Mouse (Mus musculus): Measurements from ENCODE around the gene Vax1.

The Vax1 gene

DNA sequence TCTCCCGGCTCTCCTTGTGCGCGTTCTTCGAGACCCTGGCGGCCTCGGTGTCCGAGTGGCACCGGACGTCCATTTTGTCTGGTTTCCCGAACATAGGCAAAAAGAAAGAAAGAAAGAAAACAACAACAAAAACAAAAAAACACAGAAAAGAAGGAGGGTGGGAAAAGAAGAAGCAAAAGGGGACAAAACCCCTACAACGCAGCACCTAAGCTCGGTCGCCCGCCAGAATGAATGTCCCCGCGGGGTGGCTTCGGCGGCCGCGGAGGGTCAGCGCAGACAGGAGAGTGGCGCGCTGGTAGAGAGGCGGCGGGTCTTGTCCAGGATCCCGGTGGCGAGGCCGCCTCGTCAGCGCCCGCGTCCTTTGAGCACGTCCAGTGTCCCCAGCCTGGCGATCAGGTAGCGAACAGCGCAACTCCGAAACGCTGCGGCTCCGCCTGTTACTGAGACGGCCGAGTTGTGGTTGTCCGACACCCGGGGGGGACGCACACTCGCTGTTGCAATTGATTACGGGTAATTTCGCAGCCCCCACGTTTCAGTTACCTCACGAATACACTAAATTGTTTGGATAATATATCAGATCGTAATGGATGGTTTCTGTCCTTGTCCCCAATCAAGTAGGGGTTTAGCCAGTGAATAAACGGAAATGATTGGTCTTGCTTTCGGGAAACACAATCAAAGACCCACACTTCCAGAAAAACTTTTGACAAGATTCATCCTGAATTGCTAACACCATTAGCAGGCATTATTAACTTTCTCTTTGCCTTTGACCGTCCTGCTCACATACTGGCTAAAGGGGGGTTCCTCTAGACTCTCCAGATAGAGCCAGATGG is at the start of gene Vax1:
TSS of gene Vax1 (minus strand) at position 121 of the 830 bp plus-strand sequence.
- no peak for DNase-seq (ENCODE audit: low read depth, low spot score)

DNA sequence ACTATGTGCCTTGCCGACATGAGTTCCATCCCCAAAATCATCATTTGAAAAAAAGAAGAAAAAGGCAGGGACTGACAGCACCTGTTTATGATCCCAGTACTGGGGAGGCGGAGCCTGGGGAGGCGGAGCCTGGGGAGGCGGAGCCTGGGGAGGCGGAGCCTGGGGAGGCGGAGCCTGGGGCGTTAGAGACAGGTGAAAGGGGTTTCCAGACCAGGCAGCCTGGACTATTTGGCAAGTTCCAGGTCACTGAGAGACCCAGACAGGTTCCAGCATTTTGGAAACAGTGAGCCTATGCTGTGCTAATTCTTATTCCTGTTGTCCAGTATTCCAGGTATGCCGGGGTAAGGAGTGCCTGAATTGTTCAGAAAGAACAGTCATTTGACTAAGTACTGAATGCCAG is 49.1 kb upstream of the Vax1 start, which contains the start of gene Kcnk18:
TSS of gene Kcnk18 (plus strand) at position 224 of the 400 bp plus-strand sequence.
- DNase-seq (ENCODE audit: low read depth, low spot score), result no peak

DNA sequence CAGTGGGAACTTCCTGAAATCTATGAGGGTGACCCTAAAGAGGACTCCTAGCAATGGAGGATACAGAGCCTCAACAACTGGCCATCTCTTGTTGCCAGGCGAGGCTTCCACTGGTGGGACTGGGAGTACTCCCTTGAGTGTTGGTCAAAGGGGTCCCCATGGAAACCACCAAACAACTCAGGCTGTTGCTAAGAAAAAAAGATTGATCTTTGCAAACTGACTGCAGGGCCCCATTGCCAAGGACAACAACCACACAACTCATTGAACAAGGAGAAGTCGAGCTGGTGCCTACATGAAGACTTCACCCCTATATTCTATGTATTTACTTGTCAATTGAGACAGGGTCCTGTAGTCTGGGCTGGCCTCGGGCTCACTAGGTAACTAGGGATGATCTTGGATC is 47.0 kb upstream of the Vax1 start:
- DNase-seq (ENCODE audit: low read depth, low spot score), result no peak

DNA sequence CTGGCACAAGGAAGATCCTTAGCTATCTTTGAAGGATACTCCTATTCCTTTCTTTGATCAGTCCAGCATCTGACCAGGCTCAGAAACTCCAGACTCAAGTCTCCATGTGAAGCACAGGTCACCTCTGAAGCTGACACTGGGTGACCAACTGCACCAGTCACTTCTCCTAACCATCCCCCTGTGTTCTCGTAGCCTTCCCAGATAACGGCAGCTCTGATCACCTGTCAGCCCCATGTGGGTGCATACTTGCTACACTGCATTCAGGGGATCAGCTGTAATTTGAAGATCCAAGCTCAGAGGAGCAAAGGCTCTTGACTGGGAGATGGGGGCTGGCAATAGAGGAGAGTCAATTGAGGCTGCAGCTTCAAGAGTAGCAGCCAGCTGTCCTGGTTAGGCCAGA is 39.1 kb upstream of the Vax1 start:
- DNase-seq (ENCODE audit: low read depth, low spot score), result no peak

DNA sequence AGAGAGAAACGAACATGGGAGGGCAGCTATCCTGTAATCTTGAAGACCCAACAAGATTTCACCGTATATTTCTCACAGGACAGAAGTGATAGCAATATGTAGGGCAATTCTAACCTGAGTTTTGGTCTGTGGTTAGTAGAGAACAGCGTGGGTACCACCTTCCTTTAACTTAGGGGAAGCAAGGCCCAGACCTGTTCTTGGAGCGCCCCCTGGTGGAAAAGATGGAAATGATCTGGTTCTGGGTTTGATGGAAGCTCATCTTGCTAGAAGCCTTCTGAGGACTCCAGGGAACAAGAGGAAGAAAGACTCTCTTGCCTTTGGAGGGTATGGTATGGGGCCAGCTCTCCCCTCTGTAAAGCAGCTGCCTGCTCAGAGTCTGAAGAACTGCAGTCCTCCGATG is 38.6 kb upstream of the Vax1 start:
- DNase-seq (ENCODE audit: low read depth, low spot score), result peak; percentile 64

DNA sequence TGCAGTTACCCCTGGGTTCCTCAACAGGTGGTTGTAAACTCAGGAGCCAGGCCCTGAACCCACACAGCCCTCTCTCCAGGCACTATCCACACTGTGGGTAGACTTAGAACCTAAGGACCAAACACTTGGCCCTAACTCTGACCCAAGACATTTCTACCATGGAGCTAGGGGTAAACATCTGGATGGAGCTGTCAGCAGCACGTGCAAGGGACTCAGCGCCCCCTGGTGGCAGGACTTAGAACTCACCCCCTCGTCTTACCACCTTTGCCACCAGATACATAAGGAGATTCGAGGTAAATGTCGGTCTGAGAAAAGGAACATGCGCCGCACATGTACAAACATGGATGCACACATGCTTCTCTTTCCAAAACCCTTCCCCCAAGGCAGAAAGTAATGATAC is 28.3 kb upstream of the Vax1 start:
- peak; percentile 34 for DNase-seq (ENCODE audit: low read depth, low spot score)

DNA sequence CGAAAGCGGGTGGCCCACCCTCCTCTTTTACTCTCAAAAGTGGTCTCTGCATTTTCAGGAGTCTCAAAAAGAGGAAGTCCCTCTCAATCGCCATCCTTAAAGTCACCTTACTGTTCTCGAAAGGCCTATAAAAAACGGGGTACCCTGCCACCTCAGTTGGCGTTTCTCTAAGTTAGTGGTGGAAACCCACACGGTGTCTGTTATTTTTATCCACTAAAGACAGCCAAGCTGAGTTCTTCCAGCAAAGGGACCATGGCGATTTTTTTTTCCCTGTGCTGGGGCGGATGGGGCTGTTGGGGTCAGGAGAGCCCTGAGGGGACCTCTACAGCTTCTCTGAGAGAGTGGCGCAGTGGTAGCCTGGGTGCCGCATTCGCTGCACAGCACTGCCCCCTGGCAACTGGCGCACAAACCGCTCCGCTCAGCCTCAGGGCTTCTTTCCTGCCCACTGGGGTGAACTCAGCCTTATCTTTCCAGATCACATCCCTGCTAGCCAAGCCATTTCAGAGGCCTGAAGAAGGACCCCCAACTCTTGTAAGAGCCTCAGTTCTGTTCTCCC is 26.3 kb upstream of the Vax1 start:
- DNase-seq (ENCODE audit: low read depth, low spot score), result no peak

DNA sequence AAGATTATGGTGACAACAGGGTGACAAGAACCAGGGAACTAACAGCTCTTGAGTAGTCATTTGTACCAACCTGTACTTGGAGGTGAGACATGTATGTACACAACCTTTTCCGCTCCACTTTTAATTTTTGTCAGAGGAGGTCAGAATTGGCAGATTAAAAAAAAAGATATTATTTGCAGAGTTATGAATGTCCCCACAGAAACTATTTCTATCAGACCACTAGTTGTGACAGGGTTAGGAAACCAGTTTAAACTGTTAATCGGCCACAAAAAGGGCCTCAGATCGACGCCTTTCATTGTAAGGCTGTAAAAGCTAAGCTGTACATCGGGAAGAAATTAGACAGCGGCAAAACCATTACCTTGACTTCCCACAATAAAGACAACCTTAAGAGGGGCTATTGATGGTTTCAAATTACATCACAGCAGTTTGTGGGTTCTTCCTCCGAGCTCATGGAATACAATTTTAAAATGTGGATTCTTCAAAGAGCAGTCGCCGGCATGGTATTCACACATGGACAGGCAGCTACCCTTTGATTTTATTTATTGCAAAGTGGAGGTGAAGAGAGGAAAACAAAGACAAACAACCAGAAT is 25.4 kb upstream of the Vax1 start:
- no peak for DNase-seq (ENCODE audit: low read depth, low spot score)

DNA sequence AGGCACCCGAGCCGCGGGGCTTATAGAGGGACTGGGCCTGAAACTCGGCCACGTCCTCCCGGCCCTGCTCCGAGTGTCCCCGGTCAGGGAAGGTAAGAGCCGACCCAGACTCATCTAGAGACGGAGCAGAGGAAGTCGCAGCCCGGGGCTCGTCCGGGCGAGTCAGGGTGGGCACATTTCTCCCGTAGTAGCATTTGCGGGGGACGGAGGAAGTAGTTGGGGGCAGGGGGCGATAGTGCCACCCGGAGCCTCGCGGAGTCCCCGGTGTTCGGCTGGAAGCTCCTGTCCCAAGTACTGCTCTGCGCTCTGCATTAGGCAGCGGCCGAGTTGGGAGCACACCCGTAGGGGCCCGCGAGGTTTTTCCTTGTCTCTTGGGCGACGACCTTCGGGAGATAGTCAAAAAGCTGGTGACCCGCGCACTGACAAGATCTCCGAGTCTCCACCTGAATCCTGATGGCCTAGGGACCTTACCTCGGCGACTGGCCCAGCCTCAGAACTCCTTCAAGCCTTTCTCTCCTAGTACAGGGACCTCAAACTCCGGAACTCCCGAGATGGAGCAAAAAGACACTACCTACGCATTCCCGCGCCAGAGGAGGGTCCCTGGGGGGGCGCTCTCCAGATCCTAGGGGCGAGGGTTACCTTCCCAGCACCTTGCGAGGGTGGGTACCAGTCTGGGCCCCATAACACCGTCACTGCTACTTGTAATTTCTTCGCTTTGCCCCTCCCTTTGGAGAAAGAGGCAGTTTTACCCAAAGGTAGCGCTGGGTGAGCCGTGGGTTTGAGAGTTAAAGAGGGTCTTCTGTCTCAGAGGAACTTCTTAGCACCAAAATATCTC is 24.3 kb upstream of the Vax1 start:
- no peak for DNase-seq (ENCODE audit: low read depth, low spot score)

DNA sequence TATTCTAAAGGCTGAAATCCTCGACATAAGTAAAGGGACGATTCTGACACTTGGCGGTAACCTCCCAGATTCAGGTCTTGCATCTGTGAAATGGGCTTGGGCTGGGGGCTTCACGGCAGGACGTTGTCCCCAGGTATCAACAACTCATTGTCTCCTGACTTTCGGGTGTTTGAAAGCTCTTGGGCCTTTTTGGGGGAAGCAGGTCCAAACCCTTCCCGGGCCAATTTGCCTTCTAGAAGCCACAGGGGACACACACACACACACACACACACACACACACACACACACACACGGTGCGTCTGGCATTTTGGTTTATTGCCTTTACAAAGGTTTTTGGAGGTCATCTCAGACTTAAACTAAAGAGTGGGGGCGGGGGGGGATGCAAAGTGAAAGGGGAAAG is 23.6 kb upstream of the Vax1 start:
- no peak for DNase-seq (ENCODE audit: low read depth, low spot score)

DNA sequence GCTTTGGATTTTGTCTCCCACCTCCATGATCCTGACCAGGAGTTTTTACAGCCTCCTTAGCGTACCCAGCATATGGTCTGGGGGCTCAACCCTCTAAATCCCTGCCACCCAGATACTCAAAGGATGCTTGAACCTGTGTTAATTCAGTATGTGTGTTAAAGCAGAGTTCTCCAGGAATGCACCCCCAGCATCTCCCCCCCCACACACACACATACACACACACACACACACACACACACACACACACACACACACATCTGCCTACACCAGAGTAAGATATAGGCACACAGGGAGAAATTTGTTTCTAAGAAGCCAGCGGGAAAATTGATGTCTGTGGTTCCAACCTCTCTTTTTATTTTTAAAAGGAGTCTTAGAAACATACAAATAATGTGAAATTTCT is 22.6 kb upstream of the Vax1 start:
- no peak for DNase-seq (ENCODE audit: low read depth, low spot score)

DNA sequence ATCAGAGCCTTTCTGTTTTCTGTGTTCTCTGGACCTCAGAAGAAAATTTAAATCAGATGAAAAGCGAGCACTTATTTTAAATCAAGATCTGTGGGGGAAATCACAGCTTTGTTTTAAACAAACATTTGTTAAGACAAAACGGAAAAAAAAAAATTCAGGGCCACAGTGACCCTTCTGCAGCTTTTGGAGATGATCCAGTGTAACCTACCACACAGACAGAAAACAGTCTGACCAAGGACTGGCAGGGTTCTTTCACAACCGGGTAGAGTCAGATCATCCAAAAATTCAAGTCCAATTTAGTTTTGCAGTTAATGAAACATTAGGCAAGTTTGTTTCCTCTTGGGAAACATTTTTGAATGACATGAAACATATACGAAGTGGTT is 21.3 kb upstream of the Vax1 start:
- DNase-seq (ENCODE audit: low read depth, low spot score), result no peak

DNA sequence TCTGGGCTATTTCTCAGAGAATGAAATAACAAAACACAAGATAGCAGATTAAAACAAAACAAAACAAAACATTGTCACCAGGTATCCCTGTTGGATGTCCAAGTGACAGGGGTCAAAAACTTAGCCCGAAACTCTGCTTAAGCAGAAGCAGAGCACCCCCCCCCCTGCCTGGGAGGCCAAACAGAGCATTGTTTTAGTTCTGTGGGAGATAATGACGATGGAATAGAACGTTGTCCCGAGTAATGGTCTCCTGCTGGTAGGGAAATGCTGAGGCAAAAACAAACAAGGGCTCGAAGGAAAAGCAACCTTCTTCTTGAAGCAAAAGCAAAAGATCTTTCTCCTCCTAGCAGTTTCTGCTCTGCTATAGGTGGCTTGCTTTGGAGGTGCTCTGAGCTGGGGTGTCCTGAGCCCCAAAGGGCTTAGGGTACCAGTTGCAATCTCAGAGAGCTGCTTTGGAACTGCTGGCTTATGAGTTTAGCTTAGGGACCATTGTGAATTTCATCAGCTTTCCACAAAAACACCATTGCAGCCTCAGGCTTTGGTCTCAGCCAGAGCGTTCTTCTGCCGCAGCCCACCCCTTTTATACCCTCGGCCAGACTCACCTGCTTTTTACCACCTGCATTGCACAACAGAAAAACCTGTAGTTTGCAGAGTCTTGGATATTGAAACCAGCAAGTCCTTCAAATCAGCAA is 20.7 kb upstream of the Vax1 start:
- no peak for DNase-seq (ENCODE audit: low read depth, low spot score)

DNA sequence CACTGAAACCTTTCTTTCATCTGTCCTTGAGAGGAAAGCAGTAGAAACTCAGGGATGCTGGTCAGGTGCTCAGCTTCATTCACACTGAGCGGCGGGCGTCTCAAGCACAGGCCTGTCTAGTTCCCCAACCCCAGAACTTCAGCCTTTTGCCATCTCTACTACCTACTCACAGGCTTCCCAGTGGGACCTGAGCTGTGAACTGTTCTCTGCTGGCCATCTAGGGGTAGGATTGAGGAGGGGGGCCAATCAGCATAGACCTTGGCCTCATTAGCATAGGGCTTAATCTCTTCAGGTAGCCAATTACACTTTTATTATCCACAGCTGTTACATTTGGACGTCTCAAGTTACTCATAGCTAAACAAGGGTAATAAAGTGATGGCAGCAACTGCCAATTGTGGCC is 19.1 kb upstream of the Vax1 start:
- no peak for DNase-seq (ENCODE audit: low read depth, low spot score)

DNA sequence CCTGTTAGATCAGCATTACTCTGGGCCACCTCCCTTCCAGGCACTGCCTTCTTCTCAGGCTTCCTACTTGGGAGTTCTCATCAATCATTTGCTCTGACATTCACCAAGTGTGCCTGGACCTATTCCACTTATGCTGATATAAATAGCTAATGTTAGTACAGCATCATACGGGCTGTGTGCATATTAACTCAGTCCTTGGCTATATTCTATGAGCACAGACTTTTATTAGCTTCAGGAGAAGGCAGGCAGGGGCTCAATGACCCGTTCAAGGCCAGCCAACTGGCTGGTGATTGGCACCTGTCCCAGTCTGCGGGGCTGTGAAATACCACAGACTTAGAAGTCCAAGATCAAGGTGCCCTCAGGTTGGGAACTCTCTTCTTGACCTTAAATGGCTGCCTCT is 14.1 kb upstream of the Vax1 start:
- DNase-seq (ENCODE audit: low read depth, low spot score), result no peak

DNA sequence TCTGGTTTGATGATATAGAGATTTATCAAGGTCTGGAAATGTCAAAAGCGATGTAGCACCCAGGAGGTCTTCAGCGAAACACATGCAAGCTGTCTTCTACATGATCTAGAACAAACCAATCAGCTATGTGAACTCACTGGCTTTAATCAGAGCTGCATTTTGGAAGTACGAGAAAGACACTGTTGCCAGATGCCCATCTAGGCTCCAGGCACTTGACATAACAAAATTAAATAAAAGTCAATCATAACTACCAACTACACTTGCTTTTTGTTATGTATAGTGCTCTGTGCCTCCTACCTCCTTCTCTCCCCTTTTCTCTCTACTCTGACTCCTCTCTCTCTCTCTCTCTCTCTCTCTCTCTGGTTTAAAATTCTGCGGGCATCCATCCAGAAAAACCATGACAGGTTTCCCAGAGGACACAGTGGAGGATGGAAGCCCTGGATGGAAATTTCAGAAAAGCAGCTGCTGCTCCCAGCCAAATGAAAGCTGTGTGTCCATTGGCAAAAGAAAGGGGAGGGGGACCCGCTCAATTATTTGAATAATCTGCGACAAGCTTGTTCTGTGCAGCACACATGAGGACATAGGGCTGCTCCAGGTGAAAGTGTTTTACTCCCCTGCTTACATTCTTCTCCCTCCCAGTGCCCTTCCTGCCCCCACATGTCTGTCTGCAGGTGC is 3.6 kb upstream of the Vax1 start:
- DNase-seq (ENCODE audit: low read depth, low spot score), result no peak

DNA sequence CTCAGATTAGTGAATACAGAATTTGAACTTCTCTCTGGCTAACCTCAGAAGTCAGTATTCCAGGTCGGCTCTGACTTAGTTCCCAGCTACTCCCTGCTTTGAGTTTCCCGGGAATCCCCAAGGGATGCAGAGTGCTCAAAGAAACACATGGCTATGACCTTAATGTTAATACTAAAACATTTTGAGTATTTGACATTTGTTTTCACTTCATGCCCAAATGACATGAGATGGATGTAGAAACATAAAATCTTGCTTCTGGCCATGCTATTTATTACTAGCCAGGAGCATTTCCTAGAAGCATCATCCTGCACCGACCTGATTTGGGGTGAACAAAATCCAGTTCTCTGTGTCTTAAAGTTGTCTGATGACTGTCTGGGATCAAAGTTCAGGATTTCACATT is 2.9 kb upstream of the Vax1 start:
- DNase-seq (ENCODE audit: low read depth, low spot score), result no peak

DNA sequence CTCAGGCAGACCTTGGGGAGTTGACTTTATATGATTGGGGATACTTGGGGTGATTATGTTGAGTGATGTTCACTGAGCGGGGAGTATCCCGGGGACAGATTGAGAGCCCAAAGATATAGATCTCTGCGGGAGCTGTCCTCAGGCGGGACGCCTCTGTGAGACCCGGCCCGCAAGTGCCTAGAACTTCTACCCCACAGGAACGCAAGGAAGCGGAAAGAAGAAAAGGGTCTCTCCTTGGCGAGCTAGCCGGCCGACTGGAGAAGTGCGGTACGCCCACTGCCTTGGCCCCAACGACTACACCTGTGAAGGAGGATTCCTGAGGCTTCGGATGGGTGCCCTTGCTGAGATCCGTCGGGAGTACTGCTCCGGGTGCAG is 2.0 kb upstream of the Vax1 start:
- DNase-seq (ENCODE audit: low read depth, low spot score), result no peak

DNA sequence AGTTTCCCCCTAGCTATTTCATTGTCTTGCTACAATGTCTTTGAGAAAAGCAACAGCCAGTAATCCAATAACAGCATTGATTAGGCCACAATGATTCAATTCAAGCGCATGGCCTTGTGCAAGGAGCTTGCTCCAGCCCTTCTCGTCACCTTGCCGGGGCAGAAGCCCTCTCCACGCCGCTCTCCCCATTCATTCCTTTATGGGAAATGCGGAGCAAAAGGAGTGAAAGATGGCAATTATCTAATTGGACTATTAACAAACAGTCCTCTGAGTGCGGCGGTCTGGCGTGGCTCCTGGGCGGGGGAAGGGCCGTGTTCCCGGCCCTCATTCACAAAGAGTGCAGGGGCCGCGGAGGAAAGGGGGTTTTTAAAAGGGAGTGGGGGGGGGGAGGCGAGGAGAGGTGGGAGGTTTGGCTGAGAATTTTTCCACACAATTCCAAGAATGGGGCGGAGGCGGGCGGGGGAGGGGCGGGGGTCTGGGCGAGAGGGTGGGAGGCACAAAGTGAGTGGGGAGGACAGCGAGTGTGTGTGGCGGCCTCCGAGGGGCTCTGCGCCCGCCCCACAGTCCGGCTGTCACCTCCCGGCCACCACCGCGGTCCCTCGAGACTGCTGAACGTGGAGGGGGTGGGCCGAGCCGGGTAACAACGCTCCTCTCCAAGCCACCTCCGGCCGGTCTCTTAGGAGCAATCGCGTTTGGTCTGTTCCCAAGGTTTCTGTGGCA is 1.5 kb upstream of the Vax1 start:
- no peak for DNase-seq (ENCODE audit: low read depth, low spot score)

DNA sequence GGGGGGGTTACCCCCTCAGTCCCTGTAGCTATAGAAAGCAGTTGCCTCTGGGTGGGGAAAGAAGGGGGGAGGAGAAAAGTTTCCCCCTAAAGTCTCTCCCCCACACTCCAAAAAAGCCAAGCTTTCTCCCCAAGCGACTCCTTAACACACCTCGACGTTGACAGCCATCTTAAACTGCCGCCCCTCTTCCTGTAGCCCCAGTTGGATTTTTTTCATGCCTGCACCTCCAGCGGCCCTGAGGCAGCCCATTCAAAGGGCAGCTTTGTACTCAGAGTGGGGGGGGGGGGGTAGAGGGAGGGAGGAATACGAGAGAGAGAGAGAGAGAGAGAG is 875 bp upstream of the Vax1 start:
- DNase-seq (ENCODE audit: low read depth, low spot score), result no peak

All from embryo, embryonic 11.5 days (tissue).